Mouse (Mus musculus) testis, postnatal 14 days (tissue): Measurements from ENCODE around the gene Nup98.
A peak's percentile ranks its signal among the peaks of the same experiment; 100 is the strongest.

ENCODE experiments used
- DNase-seq: peaks from one replicate; pipeline ENCODE4 v3.0.0; 2021; ENCODE audit warnings: low spot score

Nup98 gene

DNA sequence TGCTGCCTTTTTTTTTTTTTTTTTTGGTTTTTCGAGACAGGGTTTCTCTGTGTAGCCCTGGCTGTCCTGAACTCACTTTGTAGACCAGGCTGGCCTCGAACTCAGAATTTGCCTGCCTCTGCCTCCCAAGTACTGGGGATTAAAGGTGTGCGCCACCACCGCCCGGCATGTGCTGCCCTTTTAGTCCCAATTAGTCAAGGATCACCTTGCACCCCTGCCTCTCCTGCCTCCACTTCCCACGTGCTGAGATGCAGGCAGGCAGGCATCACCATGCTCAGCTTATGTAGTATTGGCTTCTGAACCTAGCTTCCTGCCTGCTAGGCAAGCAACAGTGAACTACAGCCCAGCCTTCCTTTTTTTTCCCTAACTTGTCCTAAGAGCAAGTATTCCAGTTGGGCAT, 92.6 kb downstream of the Nup98 start:
- DNase-seq: no peak

DNA sequence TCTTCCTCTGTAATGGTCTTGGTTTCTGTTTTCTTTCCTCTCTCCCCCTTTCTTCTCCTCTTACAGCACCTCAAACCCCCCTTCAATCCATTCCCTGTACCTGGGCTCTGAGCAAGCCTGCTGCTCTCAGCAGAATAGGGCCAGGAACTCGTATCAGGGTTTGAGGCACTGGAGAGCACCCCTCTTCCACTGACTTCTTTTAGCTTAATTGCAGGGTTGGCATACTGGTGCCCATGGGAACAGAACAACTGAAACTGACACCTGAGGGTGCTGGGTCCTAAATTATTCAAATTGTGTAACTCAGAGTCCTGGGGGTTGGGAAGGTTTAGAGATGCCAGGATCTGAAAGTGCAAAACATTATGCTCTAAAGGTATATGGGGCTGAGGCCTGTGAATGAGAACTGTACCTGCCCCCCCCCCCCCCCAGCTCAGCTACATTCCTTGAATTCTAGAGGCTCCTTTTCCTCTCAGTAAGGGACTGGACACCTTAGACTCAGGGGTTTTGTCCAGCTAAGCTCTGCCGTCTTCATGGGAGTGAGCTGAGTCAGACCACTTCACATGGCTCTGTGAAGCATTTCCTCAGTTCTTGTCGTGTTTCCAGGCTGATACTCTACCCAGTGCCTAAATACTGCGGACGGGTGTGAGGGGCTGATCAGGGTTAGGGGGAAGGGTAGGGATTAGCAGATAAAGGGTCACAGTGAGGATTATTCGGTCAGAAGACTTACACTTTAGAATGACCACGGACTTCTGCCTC, 93.2 kb downstream of the Nup98 start, which contains the start of gene Chrna10:
TSS of gene Chrna10 (minus strand) at position 250 of the 753 bp plus-strand sequence.
- DNase-seq: no peak

DNA sequence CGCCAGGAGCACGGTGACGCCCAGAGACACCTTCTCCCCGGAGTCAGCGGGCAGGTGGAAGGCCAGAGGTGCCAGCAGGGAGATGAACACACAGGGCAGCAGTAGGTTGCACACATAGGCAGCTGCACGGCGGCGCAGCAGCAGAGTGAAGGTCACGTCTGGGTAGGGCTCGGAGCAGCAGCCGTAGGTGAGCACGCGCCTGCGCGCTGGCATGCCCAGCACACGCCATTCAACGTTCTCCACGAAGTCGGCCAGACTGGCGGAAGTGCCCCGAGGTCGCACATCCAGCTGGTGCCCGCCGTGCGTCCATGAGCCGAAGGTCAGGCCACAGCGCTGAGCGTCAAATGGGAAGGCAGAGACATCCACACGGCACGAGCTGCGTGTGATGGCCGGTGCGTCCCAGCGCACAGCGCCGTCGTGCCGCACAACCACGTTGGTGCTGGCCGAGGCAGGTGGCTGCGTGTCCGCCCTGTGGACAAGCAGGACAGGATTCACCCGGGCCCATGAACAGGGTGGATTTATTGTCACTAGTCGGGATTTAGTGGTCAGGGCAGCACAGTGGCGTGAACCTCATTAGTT, 96.7 kb downstream of the Nup98 start:
- no peak for DNase-seq

DNA sequence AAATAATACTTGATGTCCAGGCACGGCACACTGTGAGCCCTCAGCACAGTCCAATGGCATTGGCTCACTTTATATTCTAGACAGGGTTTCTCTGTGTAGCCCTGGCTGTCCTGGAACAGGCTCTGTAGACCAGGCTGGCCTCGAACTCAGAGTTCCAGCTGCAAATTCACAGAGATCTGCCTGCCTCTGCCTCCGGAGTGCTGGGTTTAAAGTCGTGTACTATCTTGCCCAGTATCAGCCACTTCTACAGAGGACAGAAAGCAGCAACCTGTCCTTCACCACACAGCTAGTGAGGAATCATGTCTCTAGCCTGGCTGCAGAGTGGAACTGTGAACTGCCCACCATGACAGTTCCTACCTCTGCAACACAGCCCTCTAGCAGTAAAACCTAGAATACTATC, 100.2 kb downstream of the Nup98 start:
- no peak for DNase-seq

DNA sequence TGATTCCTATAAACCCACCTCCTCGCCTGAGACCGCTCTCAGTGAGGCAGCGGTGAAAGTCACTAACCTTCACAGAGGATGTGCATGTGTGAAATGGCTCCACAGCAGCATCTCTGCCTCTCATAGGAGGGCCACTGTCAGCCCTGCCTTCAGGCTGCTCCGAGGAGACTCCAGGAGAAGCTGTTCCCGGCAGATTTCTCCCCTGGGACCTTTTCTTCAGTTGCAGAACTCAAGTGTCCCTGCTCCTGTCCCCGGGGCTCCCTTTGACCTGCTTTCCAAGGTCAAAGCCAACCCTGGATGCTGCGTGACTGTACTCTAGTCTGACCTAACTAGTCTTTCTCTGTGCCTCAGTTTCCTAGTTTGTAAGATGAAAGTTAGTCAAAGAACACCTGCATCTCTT, 100.8 kb downstream of the Nup98 start, which contains the start of gene Art5:
TSS of gene Art5 (minus strand) at position 319 of the 400 bp plus-strand sequence.
- no peak for DNase-seq

DNA sequence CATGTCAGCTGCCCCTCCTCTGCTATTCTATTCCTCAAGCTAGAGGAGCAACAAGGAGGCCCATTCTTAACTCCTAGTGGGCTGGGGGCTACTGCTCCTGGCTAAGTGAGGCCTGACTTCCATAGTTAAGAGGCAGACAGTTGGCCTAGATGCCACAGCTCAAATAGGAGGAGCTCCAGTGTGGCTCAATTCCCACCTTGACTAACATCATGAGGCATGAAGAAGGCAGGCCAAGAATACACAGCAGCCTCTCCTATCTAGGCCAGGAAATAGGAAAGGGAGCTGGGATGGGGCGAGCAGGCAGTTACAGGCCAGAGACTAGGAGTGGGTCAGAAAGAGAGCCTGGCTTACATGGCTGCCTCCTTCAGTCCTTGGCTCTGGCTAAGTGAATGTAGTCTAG, 101.8 kb downstream of the Nup98 start:
- no peak for DNase-seq

DNA sequence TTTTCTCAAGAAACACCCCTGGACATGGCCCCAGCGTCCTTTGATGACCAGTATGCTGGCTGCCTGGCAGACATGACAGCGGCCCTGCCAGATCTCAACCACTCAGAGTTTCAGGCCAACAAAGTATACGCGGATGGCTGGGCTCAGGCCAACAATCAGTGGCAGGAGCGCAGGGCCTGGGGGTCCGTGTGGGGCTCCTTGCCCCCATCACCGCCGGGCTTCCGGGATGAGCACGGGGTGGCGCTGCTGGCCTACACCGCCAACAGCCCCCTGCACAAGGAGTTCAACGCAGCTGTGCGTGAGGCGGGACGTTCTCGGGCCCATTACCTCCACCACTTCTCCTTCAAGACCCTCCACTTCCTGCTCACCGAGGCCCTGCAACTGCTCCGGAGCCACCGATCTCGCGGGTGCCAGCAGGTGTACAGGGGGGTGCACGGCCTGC, 103.3 kb downstream of the Nup98 start:
- DNase-seq: peak; percentile 34

DNA sequence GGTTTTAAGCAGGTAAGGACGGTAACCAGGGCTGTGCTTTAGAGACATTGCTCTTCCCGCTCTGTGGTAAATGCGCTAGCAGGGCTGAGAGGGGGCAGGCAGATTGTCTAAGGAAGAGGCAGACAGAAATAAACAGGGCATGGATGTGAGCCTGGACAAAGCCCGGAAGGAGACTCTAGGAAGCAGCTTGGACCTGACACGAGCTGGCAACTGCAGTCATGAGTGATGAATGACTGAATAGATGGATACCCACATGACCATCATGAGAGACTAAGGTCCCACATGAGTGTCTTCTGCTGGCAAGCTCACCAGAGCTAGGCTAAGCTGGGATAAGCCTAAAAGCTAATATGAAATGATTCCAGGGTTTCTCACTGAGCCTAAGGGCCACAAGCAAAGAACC, 105.8 kb downstream of the Nup98 start:
- DNase-seq: no peak

DNA sequence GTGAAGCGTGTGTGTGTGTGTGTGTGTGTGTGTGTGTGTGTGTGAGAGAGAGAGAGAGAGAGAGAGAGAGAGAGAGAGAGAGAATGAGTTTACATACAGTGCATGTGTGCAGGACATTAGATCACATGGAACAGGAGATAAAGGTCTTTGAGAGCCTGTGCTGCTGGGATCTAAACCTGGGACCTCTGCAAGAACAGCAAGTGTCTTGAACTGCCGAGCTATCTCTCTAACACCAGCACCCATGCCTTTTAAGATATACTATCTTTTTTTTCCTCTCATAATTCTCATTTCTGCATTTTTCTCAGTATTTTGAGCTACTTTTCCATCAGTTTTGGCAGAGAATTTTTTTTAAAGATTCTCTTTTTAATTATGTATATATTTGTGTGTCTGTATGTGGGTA, 106.4 kb downstream of the Nup98 start:
- DNase-seq: no peak

DNA sequence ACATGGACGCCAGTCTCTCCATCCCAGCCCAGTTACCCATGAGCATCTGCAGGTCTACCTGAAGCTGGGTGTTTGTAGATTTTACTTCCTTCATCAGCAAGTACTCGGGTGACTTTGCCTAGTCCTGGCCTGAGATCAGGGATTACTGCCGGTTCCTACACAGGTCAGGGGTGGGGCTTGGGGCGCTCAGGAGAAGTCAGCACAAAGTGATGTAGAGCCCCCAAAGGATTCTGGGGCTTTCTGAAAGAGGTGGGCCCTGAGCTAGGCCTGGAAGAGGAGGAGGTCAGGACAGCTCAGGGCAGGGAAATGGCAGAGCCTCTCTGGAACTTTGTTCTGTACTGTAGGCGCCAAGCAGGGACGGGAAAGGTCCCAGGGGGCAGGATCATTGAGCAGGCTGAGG, 107.3 kb downstream of the Nup98 start:
- DNase-seq: no peak

DNA sequence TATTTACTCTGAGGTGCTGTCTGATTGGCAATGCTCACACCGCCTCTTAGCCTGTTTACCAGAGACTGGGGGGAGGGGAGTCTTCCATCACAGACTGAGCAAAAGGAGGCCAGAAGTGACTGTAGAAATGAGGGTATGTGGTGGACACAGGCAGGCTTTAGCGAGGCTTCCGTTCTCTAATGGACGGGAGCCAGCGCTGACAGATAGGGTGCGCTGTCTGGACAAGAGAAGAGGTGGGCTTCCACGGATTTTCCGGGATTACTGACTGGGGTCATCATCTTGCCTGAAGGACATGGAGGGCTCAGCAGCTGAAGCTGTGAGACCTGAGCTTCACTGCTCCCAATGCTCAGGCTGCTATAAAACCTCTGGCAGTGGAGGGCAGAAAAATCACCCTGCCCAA, 107.7 kb downstream of the Nup98 start:
- no peak for DNase-seq

DNA sequence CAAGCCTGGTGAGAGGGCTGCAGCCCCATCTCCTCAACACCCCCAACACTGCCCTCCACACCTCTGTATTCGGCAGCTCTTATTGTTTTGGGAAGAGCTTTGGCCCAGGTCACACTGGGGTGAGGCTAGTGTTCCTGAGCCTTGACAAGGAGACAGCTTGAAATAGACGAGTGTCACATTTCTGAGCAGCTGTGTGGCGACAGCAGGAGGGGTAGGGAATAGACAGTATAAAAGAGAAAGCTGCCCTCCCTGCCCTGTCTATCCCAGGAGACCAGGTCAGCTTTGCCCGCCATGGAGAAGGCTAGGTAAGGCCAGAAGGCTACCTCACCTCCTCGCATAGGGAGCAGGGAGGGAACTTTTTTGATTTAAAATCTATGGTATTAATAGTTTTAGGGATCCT, 108.5 kb downstream of the Nup98 start, which contains the start of gene Art1:
TSS of gene Art1 (plus strand) at position 257 of the 400 bp plus-strand sequence.
- DNase-seq: no peak

DNA sequence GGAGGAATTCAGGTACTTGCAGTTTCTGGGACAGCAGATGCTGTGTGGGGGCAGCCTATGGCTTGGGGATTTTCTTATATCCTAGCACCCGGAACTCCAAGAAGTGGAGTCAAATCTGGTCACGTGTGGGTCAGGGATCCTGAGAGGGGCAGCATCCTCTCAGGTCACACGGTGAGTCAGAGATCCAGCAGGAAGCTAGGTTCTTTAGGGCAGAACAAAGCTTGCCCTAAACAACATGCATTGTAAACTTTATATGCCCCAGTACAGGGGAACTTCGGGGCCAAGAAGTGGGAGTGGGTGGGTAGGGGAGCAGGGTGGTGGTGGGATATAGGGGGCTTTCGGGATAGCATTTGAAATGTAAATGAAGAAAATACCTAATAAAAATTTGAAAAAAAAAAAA, 109.1 kb downstream of the Nup98 start:
- DNase-seq: no peak

DNA sequence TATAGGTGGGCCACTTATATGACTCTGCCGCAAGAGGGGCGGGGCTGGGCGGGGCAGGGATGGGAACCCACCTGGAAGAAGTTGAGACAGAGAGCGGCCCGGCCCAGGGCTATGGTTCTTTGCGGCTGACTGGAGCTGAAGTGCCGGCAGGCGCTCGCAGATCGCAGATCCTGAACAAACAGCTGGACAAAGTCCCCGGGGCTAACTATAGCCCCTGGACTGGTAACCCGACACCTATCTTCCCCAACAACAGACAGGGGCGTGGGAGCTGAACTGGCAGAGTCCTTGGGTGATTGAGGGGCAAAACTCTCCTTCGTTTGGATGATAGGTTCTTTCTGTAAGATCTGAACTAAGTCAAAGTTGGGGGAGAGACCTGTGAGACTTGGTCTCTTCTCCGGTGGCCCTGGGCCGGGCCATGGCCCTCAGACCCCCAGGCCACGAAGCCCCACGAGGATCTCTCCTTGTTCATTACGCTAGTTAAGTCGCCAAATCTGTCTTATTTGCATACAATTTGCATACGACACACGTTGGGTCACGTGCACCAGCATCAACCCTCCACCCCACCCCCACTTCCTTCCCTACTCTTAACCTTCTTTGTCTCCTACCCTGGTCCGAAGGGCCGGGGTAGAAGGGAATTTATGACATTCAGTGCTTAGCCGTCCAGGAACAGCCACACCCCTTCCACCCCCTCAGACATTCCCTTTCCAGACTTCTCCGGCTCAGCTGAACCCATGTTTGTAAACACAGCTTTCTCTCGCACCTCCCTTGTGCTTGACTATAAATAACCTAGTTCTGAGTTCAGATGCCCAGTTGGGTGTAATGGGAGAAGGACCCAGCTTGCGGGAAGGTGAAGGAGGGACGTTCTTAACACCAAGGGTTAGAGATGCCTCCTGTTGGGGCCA, 110.0 kb downstream of the Nup98 start:
- DNase-seq: no peak

DNA sequence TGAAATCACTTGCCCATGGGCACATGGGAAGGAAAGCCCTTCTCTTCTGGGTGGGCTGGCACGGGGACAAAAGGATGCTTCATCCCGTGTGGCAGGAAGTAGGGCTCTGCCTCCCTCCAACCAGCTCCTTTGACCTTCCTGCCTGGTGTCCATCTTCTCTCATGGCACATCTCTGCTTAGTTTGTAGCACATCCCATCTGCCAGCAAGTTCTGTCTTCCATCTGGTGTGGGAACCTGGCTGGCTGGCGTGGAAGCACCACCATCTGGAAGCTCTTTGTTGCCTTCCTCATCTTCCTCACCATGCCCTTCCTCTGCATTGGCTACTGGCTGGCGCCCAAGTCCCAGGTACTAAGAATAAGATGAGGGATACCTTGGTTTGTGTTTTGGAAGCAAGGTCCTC, 122.6 kb downstream of the Nup98 start:
- no peak for DNase-seq

DNA sequence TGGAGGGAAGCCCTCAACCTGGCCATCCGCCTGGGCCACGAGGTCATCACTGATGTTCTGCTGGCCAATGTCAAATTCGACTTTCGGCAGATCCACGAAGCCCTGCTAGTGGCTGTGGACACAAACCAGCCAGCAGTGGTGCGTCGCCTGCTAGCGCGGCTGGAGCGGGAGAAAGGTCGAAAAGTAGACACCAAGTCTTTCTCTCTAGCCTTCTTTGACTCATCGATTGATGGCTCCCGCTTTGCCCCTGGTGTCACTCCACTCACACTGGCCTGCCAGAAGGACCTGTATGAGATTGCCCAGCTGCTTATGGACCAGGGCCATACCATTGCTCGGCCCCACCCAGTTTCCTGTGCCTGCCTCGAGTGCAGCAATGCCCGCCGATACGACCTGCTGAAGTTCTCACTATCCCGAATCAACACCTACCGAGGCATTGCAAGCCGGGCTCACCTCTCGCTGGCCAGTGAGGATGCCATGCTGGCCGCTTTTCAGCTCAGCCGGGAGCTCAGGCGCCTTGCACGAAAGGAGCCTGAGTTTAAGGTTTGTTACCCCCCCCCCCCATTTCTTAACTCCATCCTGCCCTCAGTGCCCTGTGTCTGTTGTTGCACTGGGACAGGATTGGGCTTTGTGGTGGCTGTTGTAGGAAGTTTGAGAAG, 125.8 kb downstream of the Nup98 start:
- DNase-seq: no peak

DNA sequence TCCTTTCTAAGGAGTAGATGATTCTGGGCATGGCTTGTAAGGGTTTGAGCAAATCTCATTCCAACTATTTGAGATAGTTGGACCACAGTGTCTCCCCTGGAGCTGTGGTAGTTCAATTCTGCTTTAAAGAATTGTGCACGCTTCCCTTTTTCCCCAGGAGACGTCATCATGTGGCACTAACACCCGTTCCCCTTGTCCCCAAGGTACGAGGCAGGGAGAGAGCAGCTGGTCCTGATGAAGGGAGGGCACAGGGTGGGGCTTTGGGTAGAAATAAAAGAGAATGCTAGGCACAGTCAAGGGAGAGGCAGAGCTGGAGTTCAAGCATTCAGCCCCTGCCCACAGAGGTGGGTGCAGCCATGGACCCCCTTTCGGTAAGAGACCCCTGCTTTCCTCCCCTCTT, 127.2 kb downstream of the Nup98 start, which contains the start of gene Trpc2:
TSS of gene Trpc2 (plus strand) at position 301 of the 400 bp plus-strand sequence.
- no peak for DNase-seq

DNA sequence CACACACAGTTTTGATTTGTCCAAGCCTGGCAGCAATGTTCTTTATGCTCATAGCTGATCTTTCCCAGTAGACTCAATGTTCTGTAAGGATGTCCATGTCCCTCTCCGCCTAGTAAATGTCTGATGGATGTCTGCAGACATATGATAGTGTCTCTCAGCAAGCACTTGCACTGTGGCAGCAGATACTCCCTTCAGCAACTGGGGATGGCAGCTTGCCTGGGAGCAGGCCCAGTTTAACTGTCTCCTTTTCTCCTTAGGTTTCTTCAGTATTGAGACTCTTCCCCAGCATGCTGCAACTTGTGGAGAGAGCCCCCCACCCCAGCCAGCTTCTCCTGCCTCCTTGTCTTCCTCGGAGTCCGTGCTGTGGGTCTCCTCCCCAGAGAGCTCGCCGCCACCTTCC, 128.2 kb downstream of the Nup98 start:
- no peak for DNase-seq

DNA sequence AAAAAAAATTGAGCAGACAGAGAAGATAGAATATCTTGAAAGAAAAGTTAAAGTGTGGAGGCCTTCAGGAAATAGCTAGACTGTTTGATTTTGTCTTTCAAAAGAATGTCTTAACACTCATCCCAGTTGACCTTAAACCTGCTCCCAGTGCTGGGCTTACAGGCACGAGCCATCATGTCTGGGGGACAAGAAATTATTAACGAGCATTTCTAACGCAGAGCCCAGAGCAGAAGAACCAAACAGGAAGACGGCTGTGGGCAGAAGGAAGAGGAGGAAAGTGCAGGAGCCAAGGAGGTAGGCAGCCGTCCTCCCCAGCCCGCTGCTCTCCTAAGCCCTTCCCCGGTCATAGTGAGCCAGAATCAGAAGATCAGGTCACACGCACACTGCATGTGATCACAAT, 129.7 kb downstream of the Nup98 start:
- DNase-seq: no peak

DNA sequence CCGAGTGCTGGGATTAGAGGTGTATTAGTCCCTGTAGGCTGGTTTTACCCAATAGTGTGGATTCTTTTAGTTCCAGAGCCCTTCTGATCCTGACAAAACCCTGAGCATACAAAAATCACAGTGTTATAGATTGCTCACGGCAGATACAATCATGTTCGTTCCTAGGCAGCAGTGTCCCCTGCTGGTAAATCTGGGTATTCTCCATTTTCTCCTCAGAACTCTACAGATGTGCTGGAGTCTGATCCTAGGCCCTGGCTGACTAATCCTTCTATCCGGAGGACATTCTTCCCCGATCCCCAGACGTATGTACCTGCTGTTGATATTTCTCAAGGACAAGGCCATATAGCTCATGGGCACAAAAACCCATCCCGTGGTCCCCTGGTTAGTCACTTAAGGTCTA, 131.5 kb downstream of the Nup98 start:
- no peak for DNase-seq

DNA sequence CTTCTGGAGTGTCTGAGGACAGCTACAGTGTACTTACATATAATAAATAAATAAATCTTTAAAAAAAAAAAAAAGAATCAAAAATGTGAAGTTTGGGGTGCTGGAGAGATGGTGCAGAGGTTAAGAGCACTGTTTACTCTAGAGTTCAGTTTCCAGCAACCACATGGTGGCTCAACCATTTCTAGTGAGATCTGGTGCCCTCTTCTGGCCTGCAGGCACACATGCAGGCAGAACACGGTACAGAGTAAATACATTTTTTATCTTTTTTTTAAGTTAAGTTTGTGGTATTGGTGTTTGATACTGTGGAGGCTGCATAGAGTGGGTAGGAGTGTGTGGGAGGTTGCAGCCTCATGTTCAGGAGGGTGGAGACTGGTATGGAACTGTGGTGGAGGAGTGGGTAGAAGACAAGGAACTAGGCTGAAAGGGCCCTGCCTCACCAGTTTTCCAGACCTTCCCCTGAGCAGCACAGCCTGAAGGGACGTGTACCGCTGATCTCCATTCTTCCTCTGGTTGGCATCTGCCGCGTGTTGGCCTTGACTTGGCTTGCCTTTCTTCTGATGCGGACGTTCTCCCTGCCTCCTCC, 133.2 kb downstream of the Nup98 start:
- DNase-seq: no peak
